Comparison of ENCODE assay signal across 7 mouse cellular contexts in the genomic region with DNA sequence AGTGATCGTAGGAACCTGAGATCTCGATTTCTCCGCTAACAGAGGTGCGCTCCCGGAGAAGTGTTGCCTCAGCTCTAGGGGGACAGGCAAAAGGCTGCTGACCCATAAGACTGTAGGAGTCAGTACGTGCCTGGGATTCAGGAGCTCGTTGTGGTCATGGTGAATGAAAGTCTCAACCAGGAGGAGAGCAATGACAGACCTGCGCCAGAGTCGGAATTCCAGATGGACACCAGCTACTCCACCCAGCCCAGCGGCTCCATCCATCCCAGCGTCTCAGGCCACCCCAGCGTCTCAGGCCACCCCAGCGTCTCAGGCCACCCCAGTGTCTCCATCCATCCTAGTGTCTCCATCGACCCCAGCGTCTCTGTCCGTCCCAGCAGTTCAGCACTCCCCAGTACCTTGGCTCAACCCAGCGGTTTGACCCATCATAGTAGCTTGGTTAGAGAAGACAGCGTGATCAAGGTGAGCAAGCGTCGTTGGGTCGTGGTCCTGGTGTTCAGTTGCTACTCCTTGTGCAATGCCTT. TPM values are rescaled to one million over a fixed set of nuclear protein-coding genes. Genes with fewer than 3 reads are reported as not detected.
DNase-seq lines count a peak whose midpoint lies in the region; ATAC-seq and TF ChIP-seq lines count a peak whose summit lies in the region.

No protein-coding gene starts in this region.

- ATAC-seq in lung, embryonic 15.5 days (ENCODE audit: borderline replicate concordance, extremely low read depth, low FRiP score, low TSS enrichment) = peak; percentile 32
- ATAC-seq in forebrain, embryonic 11.5 days (replicated peaks; ENCODE audit: low FRiP score) = peak; percentile 33; the same call in 1 of the 2 replicates

- H3K9ac ChIP-seq in lung, embryonic 15.5 days = peak overlapping the region; percentile 44
- H3K9ac ChIP-seq in forebrain, embryonic 11.5 days (ENCODE audit: low read length) = peak overlapping the region; percentile 37

- H3K4me1 ChIP-seq in lung, embryonic 15.5 days = 0 out of 2 replicates have a peak, but pooled peaks cover 4% of the 10 kb centered on the region
- peaks cover 7% of the 10 kb centered on the region; the same call in 1 of the 2 replicates for H3K4me1 ChIP-seq in forebrain, embryonic 11.5 days (replicated peaks; ENCODE audit: control insufficient read depth, insufficient read depth, low read length)
- peaks cover 18% of the 10 kb centered on the region for H3K4me1 ChIP-seq in limb, embryonic 10.5 days
- H3K4me1 ChIP-seq in olfactory bulb, adult 2 months (ENCODE audit: control insufficient read depth, insufficient read depth, low read length) = peaks cover 14% of the 10 kb centered on the region

- no peak for DNase-seq in lung, postnatal 36 days
- DNase-seq in forebrain, embryonic 11.5 days (ENCODE audit: low spot score) = no peak
- no peak for DNase-seq in limb, embryonic 10.5 days (ENCODE audit: low spot score)
- no peak for DNase-seq in left cerebral cortex, adult 9 months (ENCODE audit: low spot score in 2 of 2)
- DNase-seq in gastrocnemius, postnatal 25 days = no peak

- no peaks in the 10 kb centered on the region for H3K9me3 ChIP-seq in lung, embryonic 15.5 days
- no peaks in the 10 kb centered on the region for H3K9me3 ChIP-seq in forebrain, embryonic 11.5 days (ENCODE audit: control insufficient read depth, low read length)
- no peaks in the 10 kb centered on the region for H3K9me3 ChIP-seq in limb, embryonic 10.5 days (replicated peaks)

- H3K27me3 ChIP-seq in lung, embryonic 15.5 days = peaks cover 9% of the 10 kb centered on the region; the same call in 1 of the 2 replicates
- peaks cover 7% of the 10 kb centered on the region for H3K27me3 ChIP-seq in forebrain, embryonic 11.5 days (ENCODE audit: control insufficient read depth, insufficient read depth, low read length)
- peaks cover 23% of the 10 kb centered on the region for H3K27me3 ChIP-seq in limb, embryonic 10.5 days (ENCODE audit: low read depth, poor library complexity, severe bottlenecking)

- WGBS in lung, embryonic 15.5 days = 15% methylated on average over 21 of the region's 21 CpGs
- WGBS in forebrain, embryonic 11.5 days = 22% methylated on average over 21 of the region's 21 CpGs
- WGBS in limb, embryonic 10.5 days = 20% methylated on average over 21 of the region's 21 CpGs
- 26% methylated on average over 21 of the region's 21 CpGs for WGBS in olfactory bulb, adult 2 months

- no peak for TF ChIP-seq CTCF in olfactory bulb, adult 2 months (IDR thresholded peaks at IDR 0.05; ENCODE audit: insufficient read depth, low read depth, low read length)

- no peaks in the 10 kb centered on the region for H3K36me3 ChIP-seq in lung, embryonic 15.5 days
- H3K36me3 ChIP-seq in forebrain, embryonic 11.5 days (ENCODE audit: control insufficient read depth, insufficient read depth, low read length) = no peaks in the 10 kb centered on the region
- H3K36me3 ChIP-seq in limb, embryonic 10.5 days = no peaks in the 10 kb centered on the region

- H3K4me2 ChIP-seq in lung, embryonic 15.5 days = peak overlapping the region; percentile 98
- H3K4me2 ChIP-seq in forebrain, embryonic 11.5 days (ENCODE audit: low read depth, low read length, severe bottlenecking) = peak overlapping the region; percentile 81

- no peak overlapping the region for H3K27ac ChIP-seq in lung, embryonic 15.5 days
- no peak overlapping the region for H3K27ac ChIP-seq in forebrain, embryonic 11.5 days (ENCODE audit: low read depth, low read length)
- H3K27ac ChIP-seq in limb, embryonic 10.5 days = no peak overlapping the region
- H3K27ac ChIP-seq in olfactory bulb, adult 2 months (ENCODE audit: insufficient read depth, low read depth, low read length) = no peak overlapping the region

- peak overlapping the region; percentile 51 for H3K4me3 ChIP-seq in lung, embryonic 15.5 days
- peak overlapping the region; percentile 40 for H3K4me3 ChIP-seq in forebrain, embryonic 11.5 days (ENCODE audit: low read depth, low read length)
- peak overlapping the region; percentile 62 for H3K4me3 ChIP-seq in limb, embryonic 10.5 days
- H3K4me3 ChIP-seq in olfactory bulb, adult 2 months (ENCODE audit: insufficient read depth, low read depth, low read length) = peak overlapping the region; percentile 36

- no peak for TF ChIP-seq POLR2A in olfactory bulb, adult 2 months (IDR thresholded peaks at IDR 0.05; ENCODE audit: insufficient read depth, low read depth, low read length)

RNA-seq across cellular contexts. Expression of a gene that starts 0.4 kb away (rescaled TPM):
- 3.6 and 5.1 TPM in 2 replicates for polyA plus RNA-seq in lung, embryonic 15.5 days (2015; fragmentation: Nextera tagmentation; extraction: Ambion mirVana)
- 0.84 and 1.0 TPM in 2 replicates for polyA plus RNA-seq in forebrain, embryonic 11.5 days (2014; fragmentation: Nextera tagmentation; extraction: Ambion mirVana)
- 0.41 and 0.93 TPM in 2 replicates for polyA plus RNA-seq in limb, embryonic 10.5 days (2016; fragmentation: Nextera tagmentation; extraction: Ambion mirVana)
- not detected in 2 replicates for polyA plus RNA-seq in olfactory bulb, adult 2 months (2012; ENCODE audit: insufficient read depth, insufficient read length, low replicate concordance, missing spikeins)
- under 1 TPM; 0.74 to 0.86 TPM for total RNA-seq in gastrocnemius, postnatal 25 days (2021)
